25 mouse cellular contexts compared by ENCODE assay signal in genomic region chr15:88533354-88533753, GRCm38 (mm10).
DNase-seq lines count a peak whose midpoint lies in the region; ATAC-seq and TF ChIP-seq lines count a peak whose summit lies in the region.
"Had no signal": no experiment of that assay in that cellular context is flagged by ENCODE, and none has a peak within 500 bp of the region (broad histone marks: within the 10 kb centered on the region; RNA-seq: fewer than 3 reads in every experiment).

No protein-coding gene starts in this region.

- H3K27ac ChIP-seq in forebrain, embryonic 16.5 days (ENCODE audit: low read length): no peak overlapping the region
- H3K27ac ChIP-seq in forebrain, postnatal 0 days (ENCODE audit: low read depth, low read length): no peak overlapping the region
- H3K27ac ChIP-seq: heart, adult 2 months; heart, embryonic 10.5 days; heart, embryonic 13.5 days; hindbrain, embryonic 15.5 days; intestine, embryonic 15.5 days had no signal

- TF ChIP-seq POLR2A in brain, embryonic 14.5 days (IDR thresholded peaks at IDR 0.05; ENCODE audit: borderline replicate concordance, extremely low read depth, insufficient read depth, insufficient read length, poor library complexity, severe bottlenecking): no peak

- WGBS in forebrain, embryonic 16.5 days: 33% methylated on average over 7 of the region's 7 CpGs
- 35% methylated on average over 7 of the region's 7 CpGs for WGBS in forebrain, postnatal 0 days

- no peak for ATAC-seq in cerebellum, adult (ENCODE audit: insufficient number of reproducible peaks, low FRiP score, low TSS enrichment)
- ATAC-seq in forebrain, embryonic 16.5 days: 0 out of 2 replicates have a peak, but pooled peaks have one; percentile 38
- no peak for ATAC-seq in forebrain, postnatal 0 days
- ATAC-seq in megakaryocyte, adult 5-6 weeks (ENCODE audit: poor library complexity, severe bottlenecking): no peak
- ATAC-seq: intestine, embryonic 15.5 days; Patski had no signal

- H3K9ac ChIP-seq in forebrain, embryonic 16.5 days (replicated peaks; ENCODE audit: low read depth, low read length): no peak overlapping the region
- no peak overlapping the region for H3K9ac ChIP-seq in forebrain, postnatal 0 days
- H3K9ac ChIP-seq: heart, embryonic 13.5 days; hindbrain, embryonic 15.5 days; intestine, embryonic 15.5 days had no signal

- DNase-seq in cerebellum, postnatal 10 days: peak; percentile 42 to 66
- DNase-seq in forebrain, postnatal 0 days: no peak
- DNase-seq in brain, embryonic 14.5 days (ENCODE audit: low read depth): peak; percentile 66
- DNase-seq: adrenal gland, postnatal 10 days; adrenal gland, postnatal 36 days; B cell, adult 2 months; cerebellum, adult 18-20 months; cerebellum, adult 9-10 months; cerebellum, postnatal 36 days; gastrocnemius, postnatal 10 days; gastrocnemius, postnatal 36 days; heart, adult 2 months; heart, postnatal 14 days; heart, postnatal 4 days; kidney, adult 11 months had no signal

- H3K36me3 ChIP-seq in forebrain, embryonic 16.5 days (ENCODE audit: control insufficient read depth, insufficient read depth): no peaks in the 10 kb centered on the region
- H3K36me3 ChIP-seq in forebrain, postnatal 0 days (ENCODE audit: insufficient read depth): no peaks in the 10 kb centered on the region
- H3K36me3 ChIP-seq in megakaryocyte, embryonic 14.5 days (replicated peaks; ENCODE audit: low read length): no peaks in the 10 kb centered on the region
- H3K36me3 ChIP-seq: G1E; heart, embryonic 10.5 days; heart, embryonic 13.5 days; hindbrain, embryonic 15.5 days; intestine, embryonic 15.5 days had no signal

- peaks cover 9% of the 10 kb centered on the region for H3K4me1 ChIP-seq in forebrain, embryonic 16.5 days (replicated peaks; ENCODE audit: control insufficient read depth, insufficient read depth, low read length)
- H3K4me1 ChIP-seq in forebrain, postnatal 0 days (ENCODE audit: insufficient read depth): no peaks in the 10 kb centered on the region
- no peaks in the 10 kb centered on the region for H3K4me1 ChIP-seq in megakaryocyte, embryonic 14.5 days
- H3K4me1 ChIP-seq: heart, embryonic 10.5 days; heart, embryonic 13.5 days; intestine, embryonic 15.5 days had no signal

- no peaks in the 10 kb centered on the region for H3K27me3 ChIP-seq in forebrain, embryonic 16.5 days (replicated peaks; ENCODE audit: control insufficient read depth, insufficient read depth, low read length)
- no peaks in the 10 kb centered on the region for H3K27me3 ChIP-seq in forebrain, postnatal 0 days (ENCODE audit: insufficient read depth, low read length)
- H3K27me3 ChIP-seq in megakaryocyte, embryonic 14.5 days (replicated peaks): no peaks in the 10 kb centered on the region
- H3K27me3 ChIP-seq: heart, embryonic 13.5 days; hindbrain, embryonic 15.5 days; intestine, embryonic 15.5 days had no signal

- H3K9me3 ChIP-seq in forebrain, embryonic 16.5 days (ENCODE audit: control insufficient read depth, low read length): peaks cover 7% of the 10 kb centered on the region; the same call in 1 of the 2 replicates
- H3K9me3 ChIP-seq in forebrain, postnatal 0 days (ENCODE audit: low read length): 0 out of 2 replicates have a peak, but pooled peaks cover 7% of the 10 kb centered on the region
- H3K9me3 ChIP-seq in megakaryocyte, embryonic 14.5 days: peaks cover 14% of the 10 kb centered on the region
- H3K9me3 ChIP-seq: heart, embryonic 10.5 days; hindbrain, embryonic 15.5 days had no signal

- H3K4me3 ChIP-seq in forebrain, embryonic 16.5 days (replicated peaks; ENCODE audit: low read length): no peak overlapping the region
- no peak overlapping the region for H3K4me3 ChIP-seq in forebrain, postnatal 0 days (ENCODE audit: low read depth, low read length)
- peak overlapping the region; percentile 26 for H3K4me3 ChIP-seq in megakaryocyte, embryonic 14.5 days (replicated peaks)
- H3K4me3 ChIP-seq: heart, adult 2 months; heart, embryonic 10.5 days; heart, embryonic 13.5 days; hindbrain, embryonic 15.5 days; intestine, embryonic 15.5 days had no signal

- no peak overlapping the region for H3K4me2 ChIP-seq in forebrain, embryonic 16.5 days (ENCODE audit: low read length)
- H3K4me2 ChIP-seq in forebrain, postnatal 0 days (ENCODE audit: low read depth): no peak overlapping the region
- H3K4me2 ChIP-seq: heart, embryonic 13.5 days; hindbrain, embryonic 15.5 days; intestine, embryonic 15.5 days had no signal

- TF ChIP-seq CTCF in forebrain, postnatal 0 days (IDR thresholded peaks at IDR 0.05; ENCODE audit: low read depth): no peak
- no peak for TF ChIP-seq CTCF in brain, embryonic 14.5 days (IDR thresholded peaks at IDR 0.05; ENCODE audit: borderline replicate concordance, extremely low read depth, insufficient read depth, insufficient read length)
